Mouse (Mus musculus) macrophage (primary cell): ENCODE measurements around the gene Zfp639. TPM values are rescaled to one million over a fixed set of nuclear protein-coding genes. Genes with fewer than 3 reads are reported as not detected.

Source experiments
- H3K27ac ChIP-seq: fragments of 350-480 bp; formaldehyde crosslinking; 2 replicates; pipeline ENCODE4 v1.9.0; 2021
- H3K36me3 ChIP-seq: fragments of 350-480 bp; formaldehyde crosslinking; 2 replicates; pipeline ENCODE4 v1.9.0; 2021; ENCODE audit errors: inconsistent target
- H3K4me3 ChIP-seq: fragments of 350-480 bp; formaldehyde crosslinking; 2 replicates; pipeline ENCODE4 v1.9.0; 2021; ENCODE audit errors: inconsistent target
- H3K79me2 ChIP-seq: fragments of 350-480 bp; formaldehyde crosslinking; 2 replicates; pipeline ENCODE4 v1.9.0; 2021; ENCODE audit errors: inconsistent target
- WGBS: methylation state at CpG from one replicate; pipeline ENCODE4 v1.1.7; 2026; ENCODE audit warnings: inconsistent platforms; ENCODE audit not compliant: missing documents; 5-methylcytosine and 5-hydroxymethylcytosine counted together
- polyA plus RNA-seq: library from polyadenylated mRNA; stranded (reverse); fragments of 250-400 nt; gene quantifications from 3 replicates; pipeline ENCODE4 v1.2.4, GENCODE M21; 2018; ENCODE audit warnings: inconsistent platforms
- total RNA-seq, 78 experiments: library from RNA; depleted of rRNA; stranded (reverse); fragments of 250-400 nt; gene quantifications; 1 replicate in 9 of 78; 2 replicates in 24 of 78; 3 replicates in 43 of 78; 4 replicates in 2 of 78; pipeline ENCODE4 v1.2.4; 2018; ENCODE audit warnings: inconsistent platforms in 56 of 78

Gene Zfp639
- total RNA-seq (2018; cell fraction: chromatin; rRNA removed) = 100 to 1,000 TPM in 2 of 26 experiments, 10 to 100 TPM in 24; 48.3 to 114 (median 78.8) TPM
- total RNA-seq (2018; cell fraction: cytosol; rRNA removed) = 10 to 100 TPM; 16.6 to 29.5 (median 23.2) TPM
- 100 to 1,000 TPM in 1 of 26 experiments, 10 to 100 TPM in 25; 42.3 to 107 (median 64.7) TPM for total RNA-seq (2018; cell fraction: nucleus; rRNA removed)
- 23.5 to 31.2 TPM (median 26.8 TPM) in 3 replicates for polyA plus RNA-seq

GRCm38 (mm10) chr3:32509496-32510374 lies at the start of gene Zfp639:
Gene Zfp639 (plus strand): TSS chr3:32510259.
- Histone ChIP-seq H3K36me3 (peaks cover 5% of the 10 kb centered on the region; the same call in 1 of the 2 replicates), H3K79me2 (peaks cover 39% of the 10 kb centered on the region), H3K4me3 (peak within 1 kb of the TSS; percentile 85), H3K27ac (peak within 1 kb of the TSS; percentile 66)
- WGBS = 22% methylated on average over 24 of the region's 24 CpGs

GRCm38 (mm10) chr3:32467321-32467720 lies 42.7 kb upstream of the Zfp639 start:
- 98% methylated on average over 4 of the region's 4 CpGs for WGBS
- H3K79me2 ChIP-seq = no peaks in the 10 kb centered on the region
- H3K4me3 ChIP-seq = no peak overlapping the region
- no peak overlapping the region for H3K27ac ChIP-seq
- peaks cover 21% of the 10 kb centered on the region for H3K36me3 ChIP-seq

- Histone ChIP-seq H3K79me2 (no peaks in the 10 kb centered on the region), H3K27ac (no peak overlapping the region), H3K36me3 (peaks cover 12% of the 10 kb centered on the region), H3K4me3 (no peak overlapping the region)
- 87% methylated on average over 3 of the region's 4 CpGs for WGBS
Measured at GRCm38 (mm10) chr3:32468411-32468810, 41.6 kb upstream of the Zfp639 start.

GRCm38 (mm10) chr3:32470449-32470848 lies 39.6 kb upstream of the Zfp639 start:
- Histone ChIP-seq H3K79me2 (no peaks in the 10 kb centered on the region), H3K27ac (no peak overlapping the region), H3K36me3 (no peaks in the 10 kb centered on the region), H3K4me3 (no peak overlapping the region)
- WGBS = 90% methylated on average over 6 of the region's 7 CpGs

- no peaks in the 10 kb centered on the region for H3K36me3 ChIP-seq
- H3K79me2 ChIP-seq = no peaks in the 10 kb centered on the region
- H3K4me3 ChIP-seq = no peak overlapping the region
- WGBS = 75% methylated on average over 5 of the region's 6 CpGs
- no peak overlapping the region for H3K27ac ChIP-seq
Measured at GRCm38 (mm10) chr3:32471098-32471497, 39.0 kb upstream of the Zfp639 start.

GRCm38 (mm10) chr3:32472191-32472900 lies 37.7 kb upstream of the Zfp639 start:
- H3K36me3 ChIP-seq = no peaks in the 10 kb centered on the region
- WGBS = 66% methylated on average over 14 of the region's 14 CpGs
- no peak overlapping the region for H3K27ac ChIP-seq
- no peak overlapping the region for H3K4me3 ChIP-seq
- no peaks in the 10 kb centered on the region for H3K79me2 ChIP-seq

- Histone ChIP-seq H3K79me2 (no peaks in the 10 kb centered on the region), H3K4me3 (no peak overlapping the region), H3K27ac (no peak overlapping the region), H3K36me3 (no peaks in the 10 kb centered on the region)
- 91% methylated on average over 10 of the region's 10 CpGs for WGBS
Measured at GRCm38 (mm10) chr3:32473184-32473583, 36.9 kb upstream of the Zfp639 start.

- Histone ChIP-seq H3K79me2 (no peaks in the 10 kb centered on the region), H3K36me3 (no peaks in the 10 kb centered on the region), H3K27ac (no peak overlapping the region), H3K4me3 (no peak overlapping the region)
- 95% methylated on average over 7 of the region's 7 CpGs for WGBS
Measured at GRCm38 (mm10) chr3:32479961-32480360, 30.1 kb upstream of the Zfp639 start.

- no peak overlapping the region for H3K4me3 ChIP-seq
- WGBS = 83% methylated on average over 1 of the region's 3 CpGs
- H3K27ac ChIP-seq = no peak overlapping the region
- H3K36me3 ChIP-seq = no peaks in the 10 kb centered on the region
- H3K79me2 ChIP-seq = no peaks in the 10 kb centered on the region
Measured at GRCm38 (mm10) chr3:32483035-32483434, 27.0 kb upstream of the Zfp639 start.

GRCm38 (mm10) chr3:32486543-32486942 lies 23.5 kb upstream of the Zfp639 start:
- H3K79me2 ChIP-seq = no peaks in the 10 kb centered on the region
- H3K4me3 ChIP-seq = no peak overlapping the region
- no peaks in the 10 kb centered on the region for H3K36me3 ChIP-seq
- 44% methylated on average over 4 of the region's 4 CpGs for WGBS
- H3K27ac ChIP-seq = no peak overlapping the region

GRCm38 (mm10) chr3:32488172-32488571 lies 21.9 kb upstream of the Zfp639 start:
- WGBS = 86% methylated on average over 6 of the region's 6 CpGs

GRCm38 (mm10) chr3:32490076-32490927 lies 19.8 kb upstream of the Zfp639 start:
- H3K4me3 ChIP-seq = no peak overlapping the region
- WGBS = 80% methylated on average over 15 of the region's 15 CpGs
- no peak overlapping the region for H3K27ac ChIP-seq
- no peaks in the 10 kb centered on the region for H3K36me3 ChIP-seq
- H3K79me2 ChIP-seq = no peaks in the 10 kb centered on the region

More at GRCm38 (mm10) chr3:32488172-32488571, 21.9 kb upstream of the Zfp639 start:
- Histone ChIP-seq H3K4me3 (no peak overlapping the region), H3K79me2 (no peaks in the 10 kb centered on the region), H3K27ac (no peak overlapping the region), H3K36me3 (no peaks in the 10 kb centered on the region)

GRCm38 (mm10) chr3:32490928-32491315 lies 19.1 kb upstream of the Zfp639 start:
- H3K4me3 ChIP-seq = no peak overlapping the region
- no peak overlapping the region for H3K27ac ChIP-seq
- H3K79me2 ChIP-seq = no peaks in the 10 kb centered on the region
- H3K36me3 ChIP-seq = no peaks in the 10 kb centered on the region
